Mouse (Mus musculus): ENCODE results near the gene Rab3b. TPM values are rescaled to one million over a fixed set of nuclear protein-coding genes. Genes with fewer than 3 reads are reported as not detected.

Rab3b gene
- total RNA-seq, 1 experiment = 5.1 TPM

GRCm38 (mm10) chr4:108900421-108900820 is 21.6 kb downstream of the Rab3b start:
- Histone ChIP-seq H3K27ac (ENCODE audit: insufficient read depth, low read depth, low read length, poor library complexity, severe bottlenecking) (no peak overlapping the region), H3K36me3 (ENCODE audit: control insufficient read depth, insufficient read depth, low read length, poor library complexity, severe bottlenecking) (no peaks in the 10 kb centered on the region), H3K4me1 (ENCODE audit: control insufficient read depth in 2 of 2, insufficient read depth in 2 of 2, low read length in 2 of 2, poor library complexity in 1 of 2) (peaks cover 3 to 19% of the 10 kb centered on the region in 2 experiments; a peak in 3 of 4 replicates), H3K4me3 (ENCODE audit: insufficient read depth in 1 of 2, low read depth in 1 of 2, low read length in 2 of 2, poor library complexity in 1 of 2, severe bottlenecking in 1 of 2) (no peak overlapping the region), H3K9ac (ENCODE audit: insufficient read depth, low read depth, low read length, poor library complexity, severe bottlenecking) (no peak overlapping the region), H3K9me3 (ENCODE audit: control insufficient read depth, insufficient read depth, low read depth, low read length) (no peaks in the 10 kb centered on the region)
- DNase-seq (ENCODE audit: low read depth, low spot score) = peak; percentile 38
- in situ Hi-C loops (cut with MboI; ENCODE audit: low sequenced_read_pairs in 2 of 2, unreplicated experiment in 2 of 2) = no loop called here
- no peak for TF ChIP-seq MAFK (IDR thresholded peaks at IDR 0.05; ENCODE audit: insufficient read depth, low read depth, low read length)
- TF ChIP-seq CHD2 (IDR thresholded peaks at IDR 0.05; ENCODE audit: low read depth, low read length) = no peak
- TF ChIP-seq HCFC1 (IDR thresholded peaks at IDR 0.05; ENCODE audit: borderline replicate concordance, insufficient read depth, low read length) = no peak
- TF ChIP-seq ZNF384 (IDR thresholded peaks at IDR 0.05; ENCODE audit: low read depth, low read length) = no peak
- no peak for TF ChIP-seq ZC3H11A (IDR thresholded peaks at IDR 0.05; ENCODE audit: borderline replicate concordance, low read depth, low read length)

- in situ Hi-C loops (cut with MboI; ENCODE audit: low sequenced_read_pairs in 2 of 2, unreplicated experiment in 2 of 2) = no loop called here
- DNase-seq (ENCODE audit: low read depth, low spot score) = peak; percentile 52
- H3K4me3 ChIP-seq (ENCODE audit: insufficient read depth in 1 of 2, low read depth in 1 of 2, low read length in 2 of 2, poor library complexity in 1 of 2, severe bottlenecking in 1 of 2) = no peak overlapping the region
- H3K27ac ChIP-seq (ENCODE audit: insufficient read depth, low read depth, low read length, poor library complexity, severe bottlenecking) = peak overlapping the region; percentile 43; the same call in 1 of the 2 replicates
- peaks cover 9 to 29% of the 10 kb centered on the region in 2 experiments for H3K4me1 ChIP-seq (ENCODE audit: control insufficient read depth in 2 of 2, insufficient read depth in 2 of 2, low read length in 2 of 2, poor library complexity in 1 of 2)
- H3K9me3 ChIP-seq (ENCODE audit: control insufficient read depth, insufficient read depth, low read depth, low read length) = no peaks in the 10 kb centered on the region
- H3K9ac ChIP-seq (ENCODE audit: insufficient read depth, low read depth, low read length, poor library complexity, severe bottlenecking) = no peak overlapping the region
- TF ChIP-seq CHD2 (IDR thresholded peaks at IDR 0.05; ENCODE audit: low read depth, low read length) = no peak
- TF ChIP-seq MAFK (IDR thresholded peaks at IDR 0.05; ENCODE audit: insufficient read depth, low read depth, low read length) = no peak
- TF ChIP-seq HCFC1 (IDR thresholded peaks at IDR 0.05; ENCODE audit: borderline replicate concordance, insufficient read depth, low read length) = no peak
- TF ChIP-seq ZC3H11A (IDR thresholded peaks at IDR 0.05; ENCODE audit: borderline replicate concordance, low read depth, low read length) = no peak
- no peak for TF ChIP-seq ZNF384 (IDR thresholded peaks at IDR 0.05; ENCODE audit: low read depth, low read length)
- H3K36me3 ChIP-seq (ENCODE audit: control insufficient read depth, insufficient read depth, low read length, poor library complexity, severe bottlenecking) = no peaks in the 10 kb centered on the region
Measured at GRCm38 (mm10) chr4:108902886-108903285, 24.0 kb downstream of the Rab3b start.

- Histone ChIP-seq H3K4me1 (ENCODE audit: control insufficient read depth in 2 of 2, insufficient read depth in 2 of 2, low read length in 2 of 2, poor library complexity in 1 of 2) (peaks cover 9 to 31% of the 10 kb centered on the region in 2 experiments), H3K9ac (ENCODE audit: insufficient read depth, low read depth, low read length, poor library complexity, severe bottlenecking) (no peak overlapping the region), H3K9me3 (ENCODE audit: control insufficient read depth, insufficient read depth, low read depth, low read length) (no peaks in the 10 kb centered on the region), H3K27ac (ENCODE audit: insufficient read depth, low read depth, low read length, poor library complexity, severe bottlenecking) (peak overlapping the region; percentile 43; the same call in 1 of the 2 replicates), H3K4me3 (ENCODE audit: insufficient read depth in 1 of 2, low read depth in 1 of 2, low read length in 2 of 2, poor library complexity in 1 of 2, severe bottlenecking in 1 of 2) (no peak overlapping the region), H3K36me3 (ENCODE audit: control insufficient read depth, insufficient read depth, low read length, poor library complexity, severe bottlenecking) (no peaks in the 10 kb centered on the region)
- peak; percentile 33 for DNase-seq (ENCODE audit: low read depth, low spot score)
- TF ChIP-seq MAFK (IDR thresholded peaks at IDR 0.05; ENCODE audit: insufficient read depth, low read depth, low read length) (no peak), CHD2 (IDR thresholded peaks at IDR 0.05; ENCODE audit: low read depth, low read length) (no peak), ZC3H11A (IDR thresholded peaks at IDR 0.05; ENCODE audit: borderline replicate concordance, low read depth, low read length) (no peak), ZNF384 (IDR thresholded peaks at IDR 0.05; ENCODE audit: low read depth, low read length) (peak; percentile 58; the same call in 1 of the 2 replicates), HCFC1 (IDR thresholded peaks at IDR 0.05; ENCODE audit: borderline replicate concordance, insufficient read depth, low read length) (no peak)
- in situ Hi-C loops (cut with MboI; ENCODE audit: low sequenced_read_pairs in 2 of 2, unreplicated experiment in 2 of 2) = no loop called here
Measured at GRCm38 (mm10) chr4:108903346-108903745, 24.5 kb downstream of the Rab3b start.

GRCm38 (mm10) chr4:108904076-108904475 is 25.2 kb downstream of the Rab3b start:
- DNase-seq (ENCODE audit: low read depth, low spot score) = no peak
- H3K4me1 ChIP-seq (ENCODE audit: control insufficient read depth in 2 of 2, insufficient read depth in 2 of 2, low read length in 2 of 2, poor library complexity in 1 of 2) = peaks cover 9 to 28% of the 10 kb centered on the region in 2 experiments
- TF ChIP-seq HCFC1 (IDR thresholded peaks at IDR 0.05; ENCODE audit: borderline replicate concordance, insufficient read depth, low read length) (no peak), ZNF384 (IDR thresholded peaks at IDR 0.05; ENCODE audit: low read depth, low read length) (no peak), CHD2 (IDR thresholded peaks at IDR 0.05; ENCODE audit: low read depth, low read length) (no peak), MAFK (IDR thresholded peaks at IDR 0.05; ENCODE audit: insufficient read depth, low read depth, low read length) (no peak), ZC3H11A (IDR thresholded peaks at IDR 0.05; ENCODE audit: borderline replicate concordance, low read depth, low read length) (no peak)
- H3K9ac ChIP-seq (ENCODE audit: insufficient read depth, low read depth, low read length, poor library complexity, severe bottlenecking) = no peak overlapping the region
- no peaks in the 10 kb centered on the region for H3K9me3 ChIP-seq (ENCODE audit: control insufficient read depth, insufficient read depth, low read depth, low read length)
- no peaks in the 10 kb centered on the region for H3K36me3 ChIP-seq (ENCODE audit: control insufficient read depth, insufficient read depth, low read length, poor library complexity, severe bottlenecking)
- in situ Hi-C loops (cut with MboI; ENCODE audit: low sequenced_read_pairs in 2 of 2, unreplicated experiment in 2 of 2) = no loop called here
- no peak overlapping the region for H3K27ac ChIP-seq (ENCODE audit: insufficient read depth, low read depth, low read length, poor library complexity, severe bottlenecking)
- H3K4me3 ChIP-seq (ENCODE audit: insufficient read depth in 1 of 2, low read depth in 1 of 2, low read length in 2 of 2, poor library complexity in 1 of 2, severe bottlenecking in 1 of 2) = no peak overlapping the region

All from ES-E14 (cell line).